Mouse (Mus musculus) C2C12 (cell line): ENCODE data around the gene Ano10.

Experiments used
- CTCF ChIP-seq: IDR thresholded peaks from one replicate; pipeline ENCODE4 v1.5.1; 2011; ENCODE audit not compliant: control insufficient read depth, insufficient read depth, insufficient read length
- MYOG ChIP-seq: IDR thresholded peaks from one replicate; pipeline ENCODE4 v1.6.1; 2011; ENCODE audit not compliant: control insufficient read depth, insufficient read length; ENCODE audit errors: extremely low read depth

DNA sequence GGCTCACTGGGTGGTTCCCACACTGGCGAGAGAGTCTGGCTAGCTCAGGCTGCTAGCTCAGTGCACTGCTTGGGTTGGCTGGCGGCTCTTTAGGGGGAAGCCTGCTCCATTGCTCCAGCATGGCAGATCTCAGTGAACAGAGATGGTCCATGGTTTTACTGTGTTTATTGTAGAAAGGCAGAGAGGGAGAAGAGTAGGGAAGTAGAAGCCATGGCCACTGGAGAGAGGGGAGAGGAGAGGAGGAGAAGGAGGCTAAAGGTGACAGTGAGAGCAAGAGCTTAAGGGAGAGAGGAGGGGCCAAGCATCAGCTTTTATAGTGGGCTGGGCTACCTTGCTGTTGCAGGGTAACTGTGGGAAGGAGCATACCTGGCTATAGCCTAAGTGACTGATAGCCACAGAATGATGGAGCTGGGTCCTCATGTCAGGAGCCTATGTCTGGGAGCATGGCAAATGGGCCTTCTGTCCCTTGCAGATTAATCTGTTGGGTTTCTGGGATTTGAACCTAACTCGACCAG, 166.9 kb downstream of the Ano10 start:
- no peak for TF ChIP-seq CTCF
- no peak for TF ChIP-seq MYOG
